Mouse (Mus musculus): Measurements from ENCODE around the gene Tm6sf1. TPM values are rescaled to one million over a fixed set of nuclear protein-coding genes. Genes with fewer than 3 reads are reported as not detected.
"Not testable (repeated sequence)": the region's sequence is repeated elsewhere in the genome, so short reads cannot be mapped to it uniquely, and the experiment has no call there.

The Tm6sf1 gene
- total and polyA plus RNA-seq, 3 experiments, result 0.35 to 8.6 TPM; not detected in 1

GRCm38 (mm10) chr7:81835430-81835829 is 23.4 kb upstream of the Tm6sf1 start:
- DNase-seq (ENCODE audit: low read depth, low spot score), result no peak
- TF ChIP-seq MYC (IDR thresholded peaks at IDR 0.05; ENCODE audit: low read depth, low read length), result no peak
- no peak for TF ChIP-seq MAX (IDR thresholded peaks at IDR 0.05; ENCODE audit: low read length)
- no peak for TF ChIP-seq ZC3H11A (IDR thresholded peaks at IDR 0.05; ENCODE audit: low read depth, low read length)
- TF ChIP-seq MEF2A (IDR thresholded peaks at IDR 0.05; ENCODE audit: extremely low read depth, insufficient replicate concordance, low read depth, low read length, poor library complexity, severe bottlenecking), result no peak
- no peak for TF ChIP-seq MYB (IDR thresholded peaks at IDR 0.05; ENCODE audit: low read depth, low read length)
- no peak for TF ChIP-seq USF1 (IDR thresholded peaks at IDR 0.05; ENCODE audit: low read depth, low read length)
- no peak for TF ChIP-seq ZKSCAN1 (IDR thresholded peaks at IDR 0.05; ENCODE audit: low read depth, low read length)
- TF ChIP-seq POLR2A (IDR thresholded peaks at IDR 0.05; ENCODE audit: control insufficient read depth in 1 of 2, insufficient read depth in 1 of 2, low read depth in 1 of 2, low read length in 2 of 2, poor library complexity in 1 of 2), result no peak
- Histone ChIP-seq H3K79me2 (ENCODE audit: control insufficient read depth, insufficient read depth, low read length, poor library complexity) (no peaks in the 10 kb centered on the region), H3K4me3 (ENCODE audit: control insufficient read depth in 1 of 2, insufficient read depth in 1 of 2, low read depth in 2 of 2, low read length in 2 of 2) (no peak overlapping the region), H3K36me3 (ENCODE audit: control insufficient read depth in 1 of 2, insufficient read depth in 2 of 2, low read length in 2 of 2) (no peaks in the 10 kb centered on the region), H3K4me1 (ENCODE audit: control insufficient read depth in 1 of 2, insufficient read depth in 2 of 2, low read length in 2 of 2) (no peaks in the 10 kb centered on the region), H3K9ac (ENCODE audit: control insufficient read depth, low read depth, low read length, poor library complexity, severe bottlenecking) (no peak overlapping the region), H3K27me3 (ENCODE audit: control insufficient read depth in 1 of 2, insufficient read depth in 2 of 2, low read length in 2 of 2) (peaks cover 0 to 3% of the 10 kb centered on the region in 2 experiments; a peak in 2 of 4 replicates), H3K9me3 (replicated peaks; ENCODE audit: insufficient read depth, low read length) (no peaks in the 10 kb centered on the region), H3K27ac (ENCODE audit: control insufficient read depth, low read depth, low read length) (no peak overlapping the region)

DNA sequence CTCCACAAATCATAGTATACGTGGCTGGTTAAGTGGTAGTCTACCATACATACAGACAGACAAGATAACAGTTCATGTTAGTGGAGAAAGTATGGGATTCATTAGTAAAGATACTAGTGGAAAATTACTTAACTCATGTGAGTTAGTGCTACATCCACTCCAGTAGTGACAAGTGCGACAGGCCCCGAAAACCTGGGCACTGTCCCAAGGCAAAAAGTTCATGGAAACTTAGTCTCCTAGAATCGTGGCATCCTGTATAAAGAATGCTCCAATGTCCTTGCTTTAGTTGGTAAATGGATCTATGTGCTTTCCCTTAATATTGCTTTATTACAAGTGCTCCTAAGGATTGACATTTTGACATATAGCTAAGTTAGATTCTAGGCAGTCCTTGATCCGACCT is 21.0 kb upstream of the Tm6sf1 start:
- not testable (repeated sequence) for H3K27ac ChIP-seq (ENCODE audit: control insufficient read depth, low read depth, low read length); H3K79me2 ChIP-seq (ENCODE audit: control insufficient read depth, insufficient read depth, low read length, poor library complexity); H3K27me3 ChIP-seq (ENCODE audit: control insufficient read depth in 1 of 2, insufficient read depth in 2 of 2, low read length in 2 of 2); H3K9me3 ChIP-seq (replicated peaks; ENCODE audit: insufficient read depth, low read length); H3K36me3 ChIP-seq (ENCODE audit: control insufficient read depth in 1 of 2, insufficient read depth in 2 of 2, low read length in 2 of 2); H3K9ac ChIP-seq (ENCODE audit: control insufficient read depth, low read depth, low read length, poor library complexity, severe bottlenecking); H3K4me1 ChIP-seq (ENCODE audit: control insufficient read depth in 1 of 2, insufficient read depth in 2 of 2, low read length in 2 of 2); DNase-seq (ENCODE audit: low read depth, low spot score); H3K4me3 ChIP-seq (ENCODE audit: control insufficient read depth in 1 of 2, insufficient read depth in 1 of 2, low read depth in 2 of 2, low read length in 2 of 2)

DNA sequence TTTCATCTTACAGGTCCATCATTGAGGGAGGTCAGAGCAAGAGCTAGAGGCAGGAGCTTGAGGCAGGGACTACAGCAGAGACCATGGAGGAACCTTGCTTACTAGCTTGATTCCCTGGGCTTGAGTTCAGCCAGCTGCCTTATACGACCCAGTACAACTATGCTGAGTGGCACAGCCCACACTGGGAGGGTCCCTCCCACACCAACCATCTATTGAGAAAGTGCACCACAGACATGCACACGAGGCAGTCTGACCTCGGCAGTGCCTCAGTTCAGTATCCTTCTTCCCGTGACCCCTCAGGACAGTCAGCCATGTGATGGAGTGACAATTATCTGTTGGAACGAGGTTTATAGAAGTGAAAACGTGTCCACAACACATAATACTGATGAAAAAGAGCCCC is 19.1 kb upstream of the Tm6sf1 start:
- no peak overlapping the region for H3K9ac ChIP-seq (ENCODE audit: control insufficient read depth, low read depth, low read length, poor library complexity, severe bottlenecking)
- H3K4me1 ChIP-seq (ENCODE audit: control insufficient read depth in 1 of 2, insufficient read depth in 2 of 2, low read length in 2 of 2), result no peaks in the 10 kb centered on the region
- peaks cover 0 to 5% of the 10 kb centered on the region in 2 experiments; a peak in 1 of 4 replicates for H3K27me3 ChIP-seq (ENCODE audit: control insufficient read depth in 1 of 2, insufficient read depth in 2 of 2, low read length in 2 of 2)
- TF ChIP-seq USF2 (IDR thresholded peaks at IDR 0.05; ENCODE audit: borderline replicate concordance in 1 of 2, insufficient read depth in 1 of 2, low read depth in 1 of 2, low read length in 2 of 2), result no peak
- TF ChIP-seq POLR2A (IDR thresholded peaks at IDR 0.05; ENCODE audit: control insufficient read depth in 1 of 2, insufficient read depth in 1 of 2, low read depth in 1 of 2, low read length in 2 of 2, poor library complexity in 1 of 2), result no peak
- TF ChIP-seq CHD1 (IDR thresholded peaks at IDR 0.05; ENCODE audit: low read depth, low read length), result no peak
- TF ChIP-seq ZC3H11A (IDR thresholded peaks at IDR 0.05; ENCODE audit: low read depth, low read length), result no peak
- no peak for TF ChIP-seq MEF2A (IDR thresholded peaks at IDR 0.05; ENCODE audit: extremely low read depth, insufficient replicate concordance, low read depth, low read length, poor library complexity, severe bottlenecking)
- TF ChIP-seq ETS1 (IDR thresholded peaks at IDR 0.05; ENCODE audit: low read depth, low read length), result no peak
- no peak for TF ChIP-seq JUND (IDR thresholded peaks at IDR 0.05; ENCODE audit: low read depth, low read length)
- TF ChIP-seq UBTF (IDR thresholded peaks at IDR 0.05; ENCODE audit: borderline replicate concordance, insufficient read depth, low read depth, low read length), result no peak
- no peak for TF ChIP-seq HCFC1 (IDR thresholded peaks at IDR 0.05; ENCODE audit: low read depth, low read length)
- no peak for TF ChIP-seq MAFK (IDR thresholded peaks at IDR 0.05; ENCODE audit: borderline replicate concordance, low read depth, low read length)
- no peak for TF ChIP-seq ZKSCAN1 (IDR thresholded peaks at IDR 0.05; ENCODE audit: low read depth, low read length)
- TF ChIP-seq MYB (IDR thresholded peaks at IDR 0.05; ENCODE audit: low read depth, low read length), result no peak
- no peak for TF ChIP-seq NELFE (IDR thresholded peaks at IDR 0.05; ENCODE audit: low read depth, low read length)
- no peak for TF ChIP-seq POLR2AphosphoS5 (IDR thresholded peaks at IDR 0.05; ENCODE audit: borderline replicate concordance, low read depth, low read length)
- TF ChIP-seq ELF1 (IDR thresholded peaks at IDR 0.05; ENCODE audit: low read depth, low read length), result no peak
- TF ChIP-seq USF1 (IDR thresholded peaks at IDR 0.05; ENCODE audit: low read depth, low read length), result no peak
- no peak for TF ChIP-seq MAZ (IDR thresholded peaks at IDR 0.05; ENCODE audit: low read depth, low read length)
- TF ChIP-seq MXI1 (IDR thresholded peaks at IDR 0.05; ENCODE audit: low read depth, low read length), result no peak
- no peak for TF ChIP-seq MYC (IDR thresholded peaks at IDR 0.05; ENCODE audit: low read depth, low read length)
- no peaks in the 10 kb centered on the region for H3K36me3 ChIP-seq (ENCODE audit: control insufficient read depth in 1 of 2, insufficient read depth in 2 of 2, low read length in 2 of 2)
- no peak overlapping the region for H3K27ac ChIP-seq (ENCODE audit: control insufficient read depth, low read depth, low read length)
- no peaks in the 10 kb centered on the region for H3K9me3 ChIP-seq (replicated peaks; ENCODE audit: insufficient read depth, low read length)
- H3K4me3 ChIP-seq (ENCODE audit: control insufficient read depth in 1 of 2, insufficient read depth in 1 of 2, low read depth in 2 of 2, low read length in 2 of 2), result no peak overlapping the region
- H3K79me2 ChIP-seq (ENCODE audit: control insufficient read depth, insufficient read depth, low read length, poor library complexity), result no peaks in the 10 kb centered on the region
- DNase-seq (ENCODE audit: low read depth, low spot score), result no peak
